Mouse (Mus musculus): ENCODE measurements at regions not wholly inside any gene's neighbourhood (a gene's known extent, or its start where the extent isn't known, plus 50 kb on each side); places are given as distances from the start of the nearest gene placed in this dataset.
A peak's percentile ranks its signal among the peaks of the same experiment; 100 is the strongest.
"Not testable (repeated sequence)": the region's sequence is repeated elsewhere in the genome, so short reads cannot be mapped to it uniquely, and the experiment has no call there.

DNA sequence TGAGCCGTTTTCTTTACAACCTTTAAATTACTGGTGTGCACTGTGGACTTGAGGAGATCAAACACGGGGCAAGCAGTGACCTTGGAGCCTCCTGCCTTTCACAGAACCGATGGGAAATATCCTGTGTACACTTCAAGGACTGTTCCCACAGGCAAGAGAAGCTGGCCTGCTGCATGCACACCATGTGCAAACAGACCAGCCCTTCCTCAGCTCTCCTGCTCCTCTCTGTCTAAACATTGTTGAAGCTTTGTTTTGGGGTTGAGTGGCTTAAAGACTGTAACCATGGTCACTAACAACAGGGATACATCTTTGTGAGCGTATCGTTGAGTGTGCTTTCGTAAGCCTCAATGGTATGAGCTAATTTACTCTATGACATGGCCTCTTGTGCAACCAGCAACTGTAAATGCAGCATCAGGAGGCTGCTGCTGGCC is 50.2 kb upstream of the Agps start:
- no peak for DNase-seq (ENCODE audit: low read depth)

GRCm38 (mm10) chr2:75781078-75781477 is 50.9 kb upstream of the Agps start:
- peak; percentile 79 for DNase-seq (ENCODE audit: low read depth)

GRCm38 (mm10) chr2:75778628-75779027 is 53.3 kb upstream of the Agps start:
- not testable (repeated sequence) for DNase-seq (ENCODE audit: low read depth)

DNA sequence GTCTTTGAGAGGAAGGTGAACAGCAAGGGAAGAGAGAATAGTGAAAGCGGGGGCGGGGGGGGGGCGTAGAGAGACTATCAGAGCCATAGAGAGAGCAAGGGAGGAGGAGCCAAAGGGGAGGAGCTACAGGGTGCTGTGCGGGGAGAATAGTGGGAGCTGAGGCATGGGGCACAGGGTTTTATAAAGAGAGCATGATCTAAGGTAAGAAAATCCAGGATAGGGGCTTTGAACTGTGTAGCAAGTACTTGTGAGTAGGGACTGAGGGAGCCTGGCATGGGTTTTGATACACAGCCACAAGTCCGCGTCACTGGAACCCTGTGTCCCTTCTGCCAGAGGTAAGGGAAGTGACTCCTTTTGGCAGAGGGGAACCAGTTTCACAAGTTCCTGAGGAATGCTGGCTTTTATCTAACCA is 54.9 kb upstream of the Agps start:
- DNase-seq (ENCODE audit: low read depth), result peak; percentile 76

DNA sequence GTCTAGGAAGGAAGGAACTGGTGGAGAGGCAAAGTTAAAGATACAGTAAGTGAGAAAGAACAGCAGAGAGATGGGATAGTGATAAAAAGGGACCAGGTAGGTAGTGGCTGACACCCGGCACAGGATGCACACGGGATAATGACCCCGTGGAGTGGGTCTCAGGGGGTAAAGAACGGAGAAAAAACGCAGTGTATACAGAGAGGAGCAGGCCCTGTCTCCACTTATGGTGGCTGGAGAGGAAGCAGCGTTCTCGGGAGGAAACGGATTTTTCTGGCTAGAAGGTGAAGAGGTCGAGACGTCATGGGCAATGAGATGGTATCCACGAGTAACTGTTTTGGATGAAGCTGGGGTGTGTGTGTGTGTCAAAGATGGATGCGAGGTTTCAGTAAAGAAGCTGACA is 55.4 kb upstream of the Agps start:
- DNase-seq (ENCODE audit: low read depth), result no peak

DNA sequence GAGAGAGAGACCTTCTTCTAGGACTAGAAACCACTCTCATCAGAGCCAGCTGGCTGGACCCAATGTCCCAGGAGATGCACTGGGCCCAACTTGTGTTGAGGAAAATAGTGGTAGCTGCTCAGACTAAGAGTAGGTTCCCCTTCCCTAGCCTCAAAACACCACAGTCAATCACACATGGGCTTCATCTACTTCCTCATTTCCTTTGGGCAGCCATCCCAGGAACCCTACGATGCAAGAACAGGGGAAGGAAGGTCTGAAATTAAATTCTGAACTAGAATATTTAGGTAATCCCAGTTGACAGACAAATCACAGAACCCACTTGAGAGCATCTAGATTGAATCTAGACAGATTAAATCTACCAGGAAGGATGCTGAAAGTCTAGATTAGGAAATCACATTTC is 56.8 kb upstream of the Agps start:
- no peak for DNase-seq (ENCODE audit: low read depth)

DNA sequence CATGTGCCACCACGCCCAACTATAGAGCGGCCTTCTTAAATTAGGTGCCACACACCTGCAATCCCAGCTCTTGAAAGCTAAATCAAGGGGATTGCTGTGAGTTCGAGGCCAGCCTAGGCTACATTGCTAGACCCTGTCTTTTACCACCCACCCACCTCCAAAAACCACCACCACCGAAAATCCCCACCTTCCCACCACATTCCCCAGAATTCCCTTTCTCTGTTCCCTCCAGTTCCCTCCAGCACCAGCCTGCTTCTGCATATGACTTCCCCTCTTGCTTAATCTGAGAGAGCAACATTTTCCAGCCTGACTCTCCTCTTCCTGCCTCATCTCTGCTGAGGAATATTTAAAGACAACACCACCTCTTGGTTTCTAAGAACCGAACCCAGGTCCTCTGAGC is 58.5 kb upstream of the Agps start:
- DNase-seq (ENCODE audit: low read depth), result no peak

GRCm38 (mm10) chr2:75772251-75772956 is 59.6 kb upstream of the Agps start:
- DNase-seq (ENCODE audit: low read depth), result no peak

- DNase-seq (ENCODE audit: low read depth), result no peak
Observed at GRCm38 (mm10) chr2:75770633-75771032, 61.3 kb upstream of the Agps start.

- no peak for DNase-seq (ENCODE audit: low read depth)
Observed at GRCm38 (mm10) chr2:75768559-75769304, 63.2 kb upstream of the Agps start.

- DNase-seq (ENCODE audit: low read depth), result no peak
Observed at GRCm38 (mm10) chr2:75767871-75768558, 63.6 kb upstream of the Nfe2l2 start.

- no peak for DNase-seq (ENCODE audit: low read depth)
Observed at GRCm38 (mm10) chr2:75765403-75765802, 61.0 kb upstream of the Nfe2l2 start.

DNA sequence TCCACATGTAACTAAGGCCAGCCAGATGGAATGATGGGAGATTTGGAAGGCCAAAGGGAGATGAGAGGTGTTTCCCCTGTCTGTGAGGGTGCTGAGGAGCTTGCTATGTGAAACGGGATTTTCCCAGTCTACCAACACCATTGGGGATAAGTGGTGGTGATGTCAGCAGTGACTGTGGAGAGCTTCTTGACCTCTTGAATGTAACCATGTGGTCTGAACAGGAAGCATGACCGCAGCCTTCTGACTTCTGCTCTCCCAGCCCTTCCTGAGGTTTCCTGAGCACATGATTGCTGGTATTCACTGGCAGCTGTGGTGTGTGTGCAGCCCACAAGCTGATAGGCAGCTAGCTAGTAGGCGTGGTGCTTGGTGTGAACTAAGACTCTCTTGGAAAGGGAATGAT is 58.8 kb upstream of the Nfe2l2 start:
- no peak for DNase-seq (ENCODE audit: low read depth)

- DNase-seq (ENCODE audit: low read depth), result no peak
Observed at GRCm38 (mm10) chr2:75762030-75762429, 57.6 kb upstream of the Nfe2l2 start.

GRCm38 (mm10) chr2:75761626-75762025 is 57.2 kb upstream of the Nfe2l2 start:
- no peak for DNase-seq (ENCODE audit: low read depth)

- no peak for DNase-seq (ENCODE audit: low read depth)
Observed at GRCm38 (mm10) chr2:75759196-75759885, 54.9 kb upstream of the Nfe2l2 start.

DNA sequence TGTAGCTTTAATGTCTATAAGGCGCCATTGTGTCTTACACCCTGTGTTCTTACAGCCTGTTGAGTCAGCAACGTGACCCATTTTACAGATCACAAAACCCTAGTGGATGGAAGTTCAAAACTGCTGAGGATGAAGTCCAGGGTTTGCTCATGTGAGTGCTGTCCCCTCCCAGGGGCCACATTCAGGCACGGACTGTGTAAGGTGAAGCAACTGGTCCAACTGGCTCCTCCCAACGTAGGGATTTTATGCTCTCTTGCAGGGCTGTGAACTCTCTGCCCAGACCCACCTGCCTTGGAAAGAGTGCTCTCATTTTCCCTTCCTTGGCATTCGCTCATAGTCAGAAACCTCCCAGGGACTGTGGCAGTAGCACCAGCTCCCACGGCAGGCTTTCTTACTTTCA is 53.8 kb upstream of the Nfe2l2 start:
- DNase-seq (ENCODE audit: low read depth), result no peak

DNA sequence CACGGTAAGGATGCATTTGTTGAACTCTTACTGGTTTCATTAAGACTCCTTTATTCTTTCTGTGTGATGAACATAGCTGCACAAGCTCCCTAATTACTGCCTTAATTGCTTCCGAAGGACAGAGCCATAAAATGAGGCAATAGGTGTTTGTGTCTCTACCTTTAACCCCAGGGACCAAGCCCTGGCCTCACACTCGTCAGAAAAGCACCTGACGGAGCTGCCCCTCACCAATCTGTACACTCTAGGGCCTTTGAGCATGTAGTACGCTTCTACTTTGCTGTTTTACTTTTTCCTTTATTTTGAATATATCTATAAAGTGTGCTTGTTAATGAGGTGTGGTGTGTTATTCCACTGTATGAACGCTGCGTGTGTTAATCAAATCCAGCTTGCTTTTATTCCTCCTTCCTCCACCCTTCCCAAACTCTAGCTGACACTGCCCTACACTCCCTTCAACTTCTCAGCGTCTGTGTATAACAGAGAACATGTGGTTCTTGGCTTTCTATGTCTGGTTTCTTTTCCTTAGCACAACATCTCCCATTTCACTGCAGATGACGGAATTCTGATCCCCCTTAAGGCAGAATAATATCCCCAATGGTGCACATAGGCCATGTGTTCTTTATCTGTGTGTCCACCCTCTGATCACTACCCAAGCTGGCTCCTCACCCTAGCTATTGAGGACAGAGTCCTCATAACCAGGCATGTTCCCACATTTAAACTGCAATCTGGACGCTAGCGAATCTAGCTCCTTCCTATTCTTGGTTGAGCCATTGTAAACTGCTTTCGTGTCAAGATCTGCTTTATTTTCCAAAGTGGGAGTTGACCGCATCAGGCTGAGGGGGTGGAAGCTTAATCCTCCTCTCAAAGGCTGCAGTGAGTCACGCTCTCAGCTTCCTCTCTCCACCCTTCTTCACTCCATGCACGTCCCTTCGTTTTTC is 52.5 kb upstream of the Nfe2l2 start:
- no peak for DNase-seq (ENCODE audit: low read depth)

- no peak for DNase-seq (ENCODE audit: low read depth)
Observed at GRCm38 (mm10) chr2:75754606-75755005, 50.2 kb upstream of the Nfe2l2 start.
